Mouse (Mus musculus) frontal cortex, postnatal 36 days (tissue): Measurements from ENCODE around the gene Phf1.
A peak's percentile ranks its signal among the peaks of the same experiment; 100 is the strongest.
"Not testable (repeated sequence)": the region's sequence is repeated elsewhere in the genome, so short reads cannot be mapped to it uniquely, and the experiment has no call there.

Experiments
- DNase-seq, 2 experiments: peaks; one replicate each; pipeline ENCODE4 v3.0.0; 2022; ENCODE audit warnings: low spot score in 2 of 2

Gene Phf1

GRCm38 (mm10) chr17:26932839-26933398 lies at the start of gene Phf1:
Phf1 (plus strand) TSS chr17:26933052.
- DNase-seq = peak; percentile 95

- DNase-seq = no peak
Measured at GRCm38 (mm10) chr17:26883585-26883984, 49.3 kb upstream of the Phf1 start.

GRCm38 (mm10) chr17:26884995-26885926 lies 47.6 kb upstream of the Phf1 start:
- peak; percentile 56 to 57 for DNase-seq

GRCm38 (mm10) chr17:26886047-26886749 lies 46.7 kb upstream of the Phf1 start:
- peak; percentile 86 to 88 for DNase-seq

GRCm38 (mm10) chr17:26887926-26888325 lies 44.9 kb upstream of the Phf1 start:
- no peak for DNase-seq

- DNase-seq = peak in 1 of 2 experiments; percentile 30
Measured at GRCm38 (mm10) chr17:26892635-26893375, 40.0 kb upstream of the Phf1 start.

GRCm38 (mm10) chr17:26893492-26893891 lies 39.4 kb upstream of the Phf1 start:
- peak in 1 of 2 experiments; percentile 16 for DNase-seq

GRCm38 (mm10) chr17:26894342-26894741 lies 38.5 kb upstream of the Phf1 start:
- DNase-seq = peak; percentile 31 to 66

- peak; percentile 33 to 41 for DNase-seq
Measured at GRCm38 (mm10) chr17:26895578-26895977, 37.3 kb upstream of the Phf1 start.

GRCm38 (mm10) chr17:26900916-26901315 lies 31.9 kb upstream of the Phf1 start:
- no peak for DNase-seq

GRCm38 (mm10) chr17:26904320-26904719 lies 28.5 kb upstream of the Phf1 start:
- no peak for DNase-seq

- DNase-seq = peak in 1 of 2 experiments; percentile 25
Measured at GRCm38 (mm10) chr17:26907506-26907905, 25.3 kb upstream of the Phf1 start.

GRCm38 (mm10) chr17:26915248-26915647 lies 17.6 kb upstream of the Phf1 start:
- DNase-seq = no peak

- peak; percentile 99 to 100 for DNase-seq
Measured at GRCm38 (mm10) chr17:26916711-26917482, 16.0 kb upstream of the Phf1 start, which contains the start of gene Kifc5b. Kifc5b (plus strand) TSS chr17:26917091.

GRCm38 (mm10) chr17:26917560-26917959 lies 15.3 kb upstream of the Phf1 start:
- DNase-seq = not testable (repeated sequence)

GRCm38 (mm10) chr17:26918343-26918742 lies 14.5 kb upstream of the Phf1 start:
- DNase-seq = no peak

GRCm38 (mm10) chr17:26919516-26919915 lies 13.3 kb upstream of the Phf1 start:
- DNase-seq = not testable (repeated sequence)

GRCm38 (mm10) chr17:26922368-26922767 lies 10.5 kb upstream of the Phf1 start:
- not testable (repeated sequence) for DNase-seq

- DNase-seq = not testable (repeated sequence)
Measured at GRCm38 (mm10) chr17:26925414-26925813, 7.4 kb upstream of the Phf1 start.

- peak in 1 of 2 experiments; percentile 49 for DNase-seq
Measured at GRCm38 (mm10) chr17:26931795-26932194, 1.1 kb upstream of the Phf1 start.

- DNase-seq = no peak
Measured at GRCm38 (mm10) chr17:26933419-26933818, 567 bp downstream of the Phf1 start.
